Mouse (Mus musculus) kidney, adult 9 months (tissue): ENCODE results near the gene Fam117a.

Experiments used
- DNase-seq: peaks from one replicate; pipeline ENCODE4 v3.0.0; 2022

Gene Fam117a

DNA sequence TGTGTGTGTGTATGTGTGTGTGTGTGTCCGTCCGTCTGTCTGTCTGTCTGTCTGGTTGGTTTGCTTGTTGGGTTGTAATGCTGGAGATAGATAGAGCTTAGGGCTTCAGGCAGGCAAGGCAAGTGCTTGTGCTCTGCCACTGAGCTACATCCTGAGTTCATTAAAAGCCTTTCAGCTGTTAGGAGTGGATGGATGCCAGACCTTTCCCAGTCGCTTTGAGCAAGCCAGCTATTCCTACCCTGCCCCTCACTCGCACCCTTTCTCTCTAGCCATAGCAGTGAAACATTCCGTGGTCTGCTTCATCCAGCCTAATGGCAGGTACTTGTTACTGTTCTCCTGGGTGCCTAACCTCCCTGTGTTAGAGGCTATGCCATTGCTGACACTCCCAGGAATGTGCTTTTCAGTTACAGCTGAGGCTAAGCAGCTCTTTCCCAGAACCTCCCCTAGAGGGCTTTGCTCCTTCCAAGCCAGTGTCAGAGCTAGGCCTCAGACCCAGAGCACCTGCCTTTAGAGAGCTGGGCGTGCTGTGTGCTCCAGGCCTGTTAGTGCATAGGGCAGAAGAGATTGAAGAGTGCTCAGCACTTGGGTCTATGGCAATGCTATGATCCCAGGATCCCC, 29.6 kb downstream of the Fam117a start:
- DNase-seq = peak; percentile 37

DNA sequence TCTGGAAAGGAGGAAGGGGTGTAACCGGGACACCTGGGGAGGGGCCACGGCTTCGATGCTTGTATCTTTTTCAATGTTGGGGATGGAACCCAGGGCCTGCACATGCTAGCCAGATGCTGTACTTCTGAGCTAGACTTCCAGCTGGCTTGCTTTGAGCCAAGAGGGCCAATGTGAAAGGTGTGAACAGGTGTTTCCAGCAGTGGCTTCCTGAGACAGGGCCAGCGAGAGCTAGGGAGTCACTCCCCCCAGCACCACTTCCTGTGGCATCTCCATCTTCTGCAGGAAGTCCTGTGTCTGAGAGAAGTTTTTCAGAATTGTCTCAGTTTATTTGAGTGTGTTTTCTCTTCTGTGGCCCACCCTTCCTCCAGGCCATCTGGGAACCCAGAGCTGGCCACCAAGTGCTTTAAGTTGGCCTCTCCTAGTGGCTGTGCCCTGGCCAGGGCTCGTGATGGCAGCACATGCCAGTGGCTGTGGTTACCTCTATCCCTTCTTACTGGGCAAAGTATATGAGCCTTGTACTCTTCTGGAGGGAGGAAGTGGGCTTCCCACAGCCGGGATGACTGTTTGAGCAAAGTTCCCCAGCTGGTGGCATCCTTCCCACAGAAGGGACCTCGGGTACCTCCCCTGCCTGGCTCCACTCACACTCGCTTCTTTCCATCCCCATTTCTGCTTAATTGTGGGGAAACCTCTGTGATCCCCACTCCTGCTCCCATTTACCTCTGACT, 30.4 kb downstream of the Fam117a start:
- DNase-seq = no peak

DNA sequence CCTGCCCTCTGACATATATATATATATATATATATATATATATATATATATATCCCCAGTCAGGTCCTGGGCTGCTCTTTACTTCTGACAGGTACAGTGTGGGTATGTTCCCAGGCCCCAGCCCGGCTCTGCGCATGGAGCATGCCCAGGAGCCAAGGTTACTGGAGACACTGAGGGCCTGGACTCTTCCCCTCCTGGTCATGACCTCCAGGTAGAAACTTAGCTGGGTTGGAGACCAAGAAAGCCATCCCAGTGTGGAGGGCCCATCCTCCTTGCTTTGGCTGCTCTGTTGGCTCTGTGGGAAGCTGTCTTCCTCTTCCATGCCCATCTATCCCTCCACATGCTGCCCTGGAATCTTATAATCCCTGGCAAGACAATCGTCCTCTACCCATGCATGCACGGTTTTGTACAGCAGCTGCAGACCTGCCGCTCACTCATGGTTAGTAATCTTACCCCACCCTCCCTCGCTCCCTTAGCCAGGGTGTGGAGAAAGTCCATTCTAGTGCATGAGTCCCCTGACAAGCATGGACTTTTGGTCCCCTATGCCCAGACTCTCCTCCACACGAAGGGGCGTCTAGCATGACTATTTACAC, 31.5 kb downstream of the Fam117a start:
- no peak for DNase-seq

DNA sequence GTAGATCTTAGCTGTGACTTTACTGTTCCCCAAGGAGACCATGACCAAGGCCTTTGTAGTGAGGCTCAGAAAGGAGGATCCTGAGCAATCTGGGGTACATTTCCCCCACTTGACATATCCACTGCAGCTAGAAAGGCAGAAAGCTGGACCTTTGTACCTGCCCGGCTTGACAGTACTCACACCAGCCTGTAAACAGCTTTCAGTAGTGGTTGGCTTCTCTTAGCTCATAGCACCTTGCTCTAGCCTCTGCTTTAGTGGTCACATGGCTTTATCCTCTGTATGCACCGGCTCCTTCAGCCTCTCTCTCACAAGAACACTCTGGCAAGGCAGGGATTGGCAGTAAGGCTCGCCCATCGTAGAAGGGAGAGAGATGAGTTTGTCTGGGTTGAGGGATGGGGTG, 32.1 kb downstream of the Fam117a start:
- DNase-seq = no peak

DNA sequence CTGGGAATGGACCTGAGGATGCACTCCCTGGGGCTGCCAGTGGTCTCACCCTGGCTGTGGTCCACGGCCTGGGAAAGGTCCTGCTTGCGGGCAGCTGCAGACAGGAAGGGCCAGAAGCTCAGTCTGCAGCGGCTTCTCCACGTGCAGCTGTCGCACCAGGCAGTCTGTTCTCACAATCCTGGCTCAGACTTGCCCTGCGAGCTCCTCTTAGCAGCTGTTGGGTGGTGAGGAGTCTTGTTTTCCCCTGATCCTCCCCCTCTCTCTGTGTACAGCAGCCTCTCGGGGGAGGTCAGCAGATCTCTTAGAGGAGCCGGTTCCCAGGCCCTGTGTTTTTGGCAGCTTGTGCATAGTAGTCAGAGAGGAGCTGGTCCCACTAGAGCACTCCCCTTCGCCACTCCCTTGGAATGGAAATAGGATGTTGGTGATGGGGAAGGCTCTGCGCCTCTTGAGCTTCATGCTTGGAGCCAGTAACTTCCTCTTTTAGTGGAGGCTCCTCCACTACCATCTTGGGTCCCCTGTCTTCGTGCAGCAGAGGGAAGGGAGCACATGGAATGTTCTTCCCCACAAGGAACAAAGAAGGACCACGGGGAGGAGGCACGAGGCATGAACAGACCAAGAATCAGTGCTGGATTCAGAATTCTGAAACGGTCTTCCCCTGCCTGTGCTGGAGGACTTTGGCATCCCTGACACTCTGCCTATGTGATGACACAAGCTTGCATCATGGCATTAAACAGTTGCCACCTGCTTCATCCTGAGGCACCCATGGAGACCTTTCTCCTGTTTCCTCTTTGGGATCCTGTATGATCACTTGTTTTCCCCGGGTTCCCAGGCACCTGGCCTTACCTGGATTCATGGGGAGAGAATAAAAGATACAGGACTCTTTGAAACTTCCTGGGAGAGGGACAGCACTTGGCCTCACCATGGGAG, 33.4 kb downstream of the Fam117a start:
- peak; percentile 43 for DNase-seq

DNA sequence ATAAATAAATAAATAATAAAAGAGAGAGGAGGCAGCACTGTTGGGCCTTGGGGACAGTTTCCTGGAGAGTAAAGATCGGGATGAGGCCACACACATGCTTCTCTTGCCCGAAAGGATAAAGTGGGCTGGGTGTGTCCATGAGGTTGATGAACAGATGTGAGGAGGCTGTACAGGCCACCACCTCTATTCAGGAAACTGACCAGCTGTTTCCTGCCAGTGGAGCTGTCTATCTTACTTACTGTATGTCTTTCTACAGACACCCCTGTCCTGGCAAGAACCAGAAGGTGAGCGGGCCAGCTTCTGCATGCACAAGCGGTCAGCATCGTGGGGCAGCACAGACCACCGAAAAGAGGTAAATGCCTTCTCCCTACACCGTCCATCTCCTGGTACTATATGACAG, 34.4 kb downstream of the Fam117a start:
- no peak for DNase-seq

DNA sequence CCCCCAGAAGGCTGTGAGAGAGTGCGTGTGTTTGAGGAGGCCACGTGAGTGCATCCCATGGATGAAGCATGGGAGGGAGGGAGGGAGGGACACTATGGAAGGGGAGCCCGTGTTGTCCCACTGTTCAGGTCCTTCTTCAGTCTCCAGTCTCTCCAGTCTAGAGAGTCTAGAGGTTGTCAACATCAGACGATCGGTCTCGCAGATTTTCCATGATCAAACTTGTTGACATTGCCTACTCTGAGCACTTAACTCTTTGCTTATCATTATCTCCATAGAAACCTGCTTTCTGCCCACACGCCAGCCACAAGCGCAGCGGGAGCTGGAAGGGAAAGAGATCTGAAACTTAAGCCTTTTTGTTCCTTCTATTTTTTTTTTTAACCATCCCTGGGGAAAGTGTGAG, 42.1 kb downstream of the Fam117a start:
- DNase-seq = no peak

DNA sequence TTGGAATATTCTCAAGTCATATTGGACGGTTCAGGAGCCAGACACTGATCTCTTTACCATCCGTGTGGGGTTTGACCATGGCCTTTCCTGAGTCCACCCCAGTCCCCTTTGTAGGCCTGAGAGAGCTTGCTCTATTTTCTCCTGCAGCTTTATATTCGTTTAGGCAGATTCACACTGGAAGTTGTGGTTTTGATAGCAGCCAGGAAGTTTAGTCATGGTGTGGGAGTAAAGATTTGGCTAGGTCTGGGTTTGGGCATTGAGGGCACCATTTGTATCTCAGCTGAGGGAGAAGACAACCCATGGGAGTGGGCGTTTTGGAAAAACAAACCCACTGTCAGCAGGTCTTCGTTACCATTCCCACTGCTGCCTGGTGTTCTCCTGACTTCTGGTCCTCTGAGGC, 42.7 kb downstream of the Fam117a start:
- DNase-seq = no peak

DNA sequence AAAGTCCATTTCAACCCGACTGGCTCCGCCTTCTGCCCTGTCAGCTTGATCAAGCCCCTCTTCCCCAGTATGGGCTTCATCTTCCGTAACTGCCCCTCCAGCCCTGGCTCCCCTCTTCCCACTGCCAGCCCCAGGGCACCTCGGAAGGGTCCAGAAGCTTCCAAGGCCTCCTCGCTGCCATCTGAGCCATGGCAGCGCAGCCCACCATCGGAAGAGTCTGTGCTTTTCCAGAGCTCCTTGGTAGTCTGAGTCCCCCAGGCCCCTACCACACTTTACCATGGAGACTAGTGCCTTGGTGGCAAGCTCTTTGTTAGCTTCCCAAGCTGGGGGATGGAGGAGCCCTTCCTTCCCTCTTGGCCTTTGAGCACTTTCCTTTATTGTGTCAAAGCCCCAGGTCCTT, 43.9 kb downstream of the Fam117a start:
- no peak for DNase-seq

DNA sequence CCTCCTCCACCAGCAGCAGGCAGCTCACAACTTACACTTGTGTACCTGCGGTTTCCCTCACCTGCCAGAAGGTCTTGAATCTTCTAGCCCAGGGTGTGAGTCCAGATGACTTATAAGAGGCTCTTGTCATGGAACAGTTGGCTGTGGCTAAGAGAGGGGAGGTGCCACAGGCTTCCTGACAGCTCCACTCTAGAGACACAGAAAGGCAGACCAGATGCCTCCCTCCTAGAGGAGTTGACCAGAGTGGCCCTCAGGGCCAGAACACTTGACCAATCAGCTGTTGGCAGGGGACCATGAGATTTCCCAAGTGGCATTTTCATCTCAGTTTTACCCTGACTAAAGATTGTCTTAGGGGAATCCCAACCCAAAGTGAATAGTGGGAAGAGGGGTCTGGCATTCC, 44.3 kb downstream of the Fam117a start:
- DNase-seq = no peak

DNA sequence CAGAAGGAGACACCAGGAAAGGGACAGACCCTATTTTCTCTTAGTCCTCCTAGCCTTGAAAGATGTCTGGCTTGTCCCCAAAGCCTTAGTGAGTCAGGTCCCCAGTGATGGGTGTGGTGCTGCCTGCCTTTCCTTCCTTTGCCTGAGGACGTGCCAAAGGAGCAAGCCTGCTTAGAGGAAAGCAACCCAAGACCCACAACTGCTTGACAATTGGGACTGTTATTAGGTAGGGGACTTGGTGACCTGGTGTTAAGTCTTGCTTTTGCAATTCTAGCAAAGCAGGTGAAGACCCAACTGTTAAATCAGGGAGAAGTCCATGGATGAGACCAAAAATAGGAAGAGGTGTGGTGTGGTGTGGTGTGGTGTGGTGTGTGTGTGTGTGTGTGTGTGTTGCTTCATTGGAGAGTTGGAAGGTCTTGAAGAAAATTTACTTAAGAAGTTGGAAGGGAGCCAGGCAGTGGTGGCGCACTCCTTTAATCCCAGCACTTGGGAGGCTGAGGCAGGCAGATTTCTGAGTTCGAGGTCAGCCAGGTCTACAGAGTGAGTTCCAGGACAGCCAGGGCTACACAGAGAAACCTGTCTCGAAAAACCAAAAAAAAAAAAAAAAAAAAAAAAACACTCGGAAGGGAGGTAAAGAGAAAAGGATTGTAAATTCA, 46.6 kb downstream of the Fam117a start:
- DNase-seq = peak; percentile 39

DNA sequence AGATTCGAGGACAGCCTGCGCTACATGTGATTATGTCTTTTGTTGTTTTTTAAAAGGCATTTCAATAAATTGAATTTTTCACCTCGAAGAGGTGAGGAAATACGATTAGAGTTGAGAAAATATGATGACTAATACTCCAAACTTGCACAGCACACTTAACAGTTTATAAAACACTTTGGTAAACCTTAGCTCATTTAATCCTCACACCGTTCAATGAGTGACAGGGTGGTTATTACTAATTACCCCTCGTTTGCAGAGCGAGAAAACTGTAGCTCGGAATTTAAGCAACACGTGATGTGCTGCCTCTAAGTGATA, 47.1 kb downstream of the Fam117a start:
- DNase-seq = no peak

DNA sequence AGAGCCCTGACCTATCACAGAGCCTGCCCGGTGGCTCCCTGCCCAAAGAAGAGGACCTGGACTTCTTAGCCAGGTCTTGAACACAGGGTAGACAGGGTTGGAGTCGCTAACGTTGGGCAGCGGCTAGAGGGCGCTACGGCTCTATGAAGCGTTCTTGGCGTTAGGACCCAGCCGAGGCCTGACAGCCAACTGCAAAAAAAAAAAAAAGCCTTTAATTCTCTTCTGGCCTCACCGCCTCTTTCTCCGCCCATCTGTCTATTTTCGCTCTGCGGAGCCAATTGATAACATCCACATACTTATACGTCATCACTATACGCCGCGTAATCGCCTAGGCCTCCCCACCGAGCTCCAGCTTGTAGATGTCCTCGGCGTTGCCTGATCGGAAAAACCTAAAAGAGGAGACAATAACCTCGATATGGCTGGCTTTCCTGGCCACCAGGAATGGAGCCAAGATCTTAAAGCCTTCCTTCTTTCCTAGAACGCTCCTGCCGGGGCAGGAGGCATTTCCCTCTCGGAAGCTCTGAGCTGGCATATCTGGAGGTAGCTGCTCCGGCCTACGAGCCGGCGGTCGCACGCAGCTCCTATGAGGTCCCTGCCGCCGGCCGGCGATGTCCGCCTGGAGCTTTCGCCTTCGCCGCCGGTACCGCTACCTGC, 47.6 kb downstream of the Fam117a start, which contains the start of gene Slc35b1:
Gene Slc35b1 (plus strand): TSS at position 374 of the 654 bp plus-strand sequence.
- peak; percentile 99 for DNase-seq

DNA sequence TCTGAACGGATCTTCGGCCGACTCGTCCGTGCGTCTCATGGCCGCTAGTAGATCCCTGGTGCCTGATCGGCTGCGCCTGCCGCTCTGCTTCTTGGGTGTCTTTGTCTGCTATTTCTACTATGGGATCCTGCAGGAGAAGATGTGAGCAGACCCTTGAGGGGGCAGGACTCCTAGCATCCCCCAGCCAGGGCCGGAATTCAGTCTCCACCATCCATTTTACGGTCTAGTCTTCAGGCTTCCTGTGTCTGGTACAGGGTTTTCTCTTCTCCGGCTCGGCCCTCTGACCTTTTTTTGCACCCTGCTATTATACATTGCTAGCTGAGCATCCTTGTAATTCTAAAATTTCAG, 48.1 kb downstream of the Fam117a start:
- DNase-seq = no peak

DNA sequence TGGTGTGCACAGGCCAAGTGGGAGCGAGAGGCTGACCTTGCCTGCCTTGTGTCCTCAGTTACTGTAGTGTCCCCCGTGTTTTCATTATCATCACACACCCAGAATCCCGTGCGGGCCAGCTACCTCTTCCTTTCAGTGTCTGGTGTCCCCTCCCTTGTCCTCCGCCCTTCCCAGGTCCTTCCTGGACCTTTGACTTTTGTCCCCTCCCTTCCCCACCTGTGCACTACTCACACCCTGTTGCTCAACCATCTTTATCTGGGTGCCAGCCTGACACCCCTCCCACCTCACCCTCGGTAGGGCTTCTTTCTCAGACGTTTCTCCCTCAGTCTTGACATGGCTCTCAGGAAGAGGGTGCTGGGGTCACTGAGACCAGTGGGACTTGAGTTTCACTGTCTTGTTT, 50.5 kb downstream of the Fam117a start:
- DNase-seq = no peak

DNA sequence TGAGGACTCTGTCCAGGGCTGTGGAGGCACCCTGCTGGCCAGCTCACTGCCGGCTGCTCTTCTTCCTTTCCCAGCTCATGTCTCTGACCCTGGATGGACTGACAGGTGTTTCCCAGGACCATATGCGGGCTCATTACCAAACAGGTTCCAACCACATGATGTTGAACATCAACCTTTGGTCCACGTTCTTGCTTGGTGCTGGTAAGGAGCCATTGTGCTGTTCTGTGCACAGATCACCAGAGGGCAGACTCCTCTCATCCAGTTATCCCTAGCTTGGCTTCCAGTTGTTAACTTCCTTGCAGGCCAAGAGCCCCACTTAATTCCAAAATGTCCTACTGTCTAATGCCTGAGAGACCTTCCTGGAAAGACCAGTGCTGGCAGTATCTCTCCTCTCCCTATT, 52.2 kb downstream of the Fam117a start:
- peak; percentile 67 for DNase-seq

DNA sequence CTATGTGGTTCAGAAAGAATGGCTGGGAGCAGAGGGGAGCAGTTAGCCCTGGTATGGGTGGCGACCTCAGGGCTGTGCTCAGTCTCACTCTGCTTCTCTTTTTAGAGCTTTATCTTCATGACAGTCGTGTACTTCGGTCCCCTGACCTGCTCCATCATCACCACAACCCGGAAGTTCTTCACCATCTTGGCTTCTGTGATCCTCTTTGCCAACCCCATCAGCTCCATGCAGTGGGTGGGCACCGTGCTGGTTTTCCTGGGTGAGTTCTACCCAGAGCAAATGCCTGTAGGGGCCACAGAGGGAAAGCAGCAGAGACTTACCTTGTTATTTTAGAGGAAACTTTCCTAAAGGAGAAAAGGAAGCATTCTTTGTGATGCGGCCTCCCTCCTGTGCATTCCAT, 53.6 kb downstream of the Fam117a start:
- no peak for DNase-seq

DNA sequence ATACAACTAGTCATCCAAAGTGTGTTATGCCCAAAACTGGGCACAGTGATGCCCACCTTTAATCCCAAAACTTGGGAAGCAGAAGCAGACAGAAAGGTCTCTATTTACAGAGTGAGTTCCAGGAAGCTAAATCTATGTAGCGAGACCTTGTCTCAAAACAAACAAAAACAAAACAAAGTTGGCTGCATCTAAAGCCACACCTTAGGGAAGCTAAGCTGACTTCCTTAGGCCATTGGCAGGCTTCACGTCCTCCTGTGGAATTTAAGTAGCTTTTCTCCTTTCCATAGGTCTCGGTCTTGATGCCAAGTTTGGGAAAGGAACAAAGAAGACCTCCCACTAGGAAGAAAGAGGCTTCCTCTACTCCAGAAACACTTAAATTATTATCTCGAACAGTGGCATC, 54.4 kb downstream of the Fam117a start:
- DNase-seq = no peak

DNA sequence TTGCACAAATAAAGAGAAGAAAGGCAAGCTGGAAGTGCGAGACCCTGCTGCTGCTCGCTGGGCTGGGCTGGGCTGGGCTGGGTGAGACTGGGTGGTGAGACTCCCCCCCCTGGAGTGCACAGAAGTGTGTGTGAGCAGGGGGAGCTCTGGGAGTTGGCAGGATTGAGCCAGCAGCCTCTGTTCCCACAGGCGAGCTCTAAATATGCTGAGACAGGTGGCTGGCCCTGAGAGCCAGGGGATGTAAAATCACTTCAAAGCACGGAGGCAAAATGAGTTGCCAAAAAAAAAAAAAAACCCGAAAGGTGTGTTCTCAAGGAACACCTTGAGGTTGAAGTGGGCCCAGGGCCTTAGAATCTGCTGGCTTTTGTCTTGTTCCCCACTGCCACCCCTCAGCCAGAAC, 54.9 kb downstream of the Fam117a start:
- no peak for DNase-seq

DNA sequence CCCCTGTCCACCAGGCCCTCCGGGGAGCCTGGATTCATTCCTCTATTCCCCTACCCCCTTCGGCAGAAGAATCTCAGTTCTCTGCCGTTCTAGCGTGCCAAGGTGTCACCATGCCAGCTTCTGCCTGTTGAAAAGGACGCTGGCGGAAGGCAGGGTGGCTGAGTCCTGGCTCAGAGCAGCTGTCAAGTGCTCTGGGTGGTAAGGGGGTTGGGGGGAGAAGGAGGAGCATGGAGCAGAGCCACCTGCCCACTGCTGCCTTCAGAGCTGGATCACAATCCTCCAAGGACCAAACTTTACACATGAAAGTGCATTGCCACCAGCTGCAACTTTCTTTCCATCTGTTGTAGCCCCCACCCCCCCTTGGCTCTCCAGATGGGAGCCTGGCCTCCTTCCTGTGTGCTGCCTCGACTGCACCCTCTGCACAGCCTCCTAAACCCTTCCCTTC, 55.4 kb downstream of the Fam117a start:
- no peak for DNase-seq

DNA sequence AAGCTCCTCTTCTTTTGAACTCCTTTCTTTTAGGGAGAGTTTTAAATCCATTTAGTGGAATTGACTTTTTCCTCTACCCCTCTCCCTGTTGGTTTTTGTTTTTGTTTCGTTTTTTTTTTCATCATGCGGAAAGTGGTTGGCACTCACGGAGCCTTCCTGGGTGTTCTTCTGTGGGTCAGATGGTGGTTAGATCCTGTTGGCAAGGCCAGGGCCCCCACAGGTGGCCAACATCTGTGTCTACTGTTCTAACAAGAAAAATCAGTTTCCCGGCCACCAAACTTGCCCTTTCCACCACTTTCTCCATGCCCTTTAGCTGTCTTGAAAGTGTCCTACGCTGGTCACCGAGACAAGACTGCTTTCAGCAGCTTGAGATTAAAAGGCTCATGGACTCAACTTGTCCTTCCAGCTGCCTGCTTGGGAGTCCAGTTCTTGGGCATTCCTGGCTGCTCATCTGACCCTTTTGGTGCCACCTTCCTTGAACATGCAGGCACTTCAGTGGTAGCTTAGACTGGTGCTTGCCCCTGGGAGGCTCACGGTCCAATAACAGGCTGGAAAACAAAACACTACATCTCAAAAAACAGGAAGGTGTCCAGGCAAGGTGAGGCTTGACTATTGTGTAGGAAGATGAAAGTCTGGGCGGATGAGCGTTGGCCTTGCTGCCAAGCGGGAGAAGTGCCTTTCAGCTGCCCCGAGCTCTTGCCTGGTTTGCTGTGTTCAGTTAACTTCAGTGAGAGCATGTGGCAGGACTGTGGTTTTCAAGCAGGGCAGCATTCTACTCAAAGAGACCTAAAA, 56.1 kb downstream of the Fam117a start:
- no peak for DNase-seq

DNA sequence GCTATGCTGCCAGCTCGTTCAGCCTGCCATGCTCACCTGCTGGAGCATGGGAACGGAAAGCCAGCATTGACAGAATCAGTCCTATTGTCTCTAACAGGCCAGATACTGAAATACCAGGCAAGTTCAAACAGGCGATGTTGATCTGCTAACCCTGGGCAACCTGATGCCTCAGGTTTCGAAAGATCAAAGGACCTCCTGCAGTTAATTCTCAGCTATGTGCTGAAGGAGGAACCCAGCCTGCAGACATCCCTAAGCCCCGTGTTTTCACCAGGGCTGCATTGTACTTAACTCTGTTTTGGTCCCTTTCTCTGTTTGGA, 56.6 kb downstream of the Fam117a start:
- no peak for DNase-seq
